Mouse (Mus musculus): ENCODE measurements around the gene Pde3b.

- TF ChIP-seq CTCF (IDR thresholded peaks at IDR 0.05; ENCODE audit: low read depth) (no peak), EP300 (IDR thresholded peaks at IDR 0.05; ENCODE audit: low read depth) (no peak)
These were observed 105.0 kb downstream of the Pde3b start for GRCm38 (mm10) chr7:114520122-114520521.
